Mouse (Mus musculus) embryonic facial prominence, embryonic 12.5 days (tissue): ENCODE measurements around the gene Ptgis. TPM values are rescaled to one million over a fixed set of nuclear protein-coding genes. Genes with fewer than 3 reads are reported as not detected.

Experiments
- ATAC-seq: fragments of 200-750 bp; cut with Nextera tagmentation; 2 replicates; pipeline ENCODE4 v1.8.0; 2017; ENCODE audit not compliant: insufficient number of reproducible peaks, insufficient read depth, low FRiP score, low TSS enrichment
- H3K27ac ChIP-seq: fragments of 300-500 bp; sonication (generic); 2 replicates; pipeline ENCODE4 v1.5.1; 2016; ENCODE audit warnings: mild to moderate bottlenecking
- H3K27me3 ChIP-seq: fragments of 300-500 bp; sonication (generic); 2 replicates; pipeline ENCODE4 v1.6.1; 2016; ENCODE audit warnings: mild to moderate bottlenecking, moderate library complexity
- H3K36me3 ChIP-seq: fragments of 300-500 bp; sonication (generic); 2 replicates; pipeline ENCODE4 v1.6.1; 2016; ENCODE audit warnings: mild to moderate bottlenecking
- H3K4me1 ChIP-seq: fragments of 300-500 bp; sonication (generic); 2 replicates; pipeline ENCODE4 v1.6.1; 2016
- H3K4me2 ChIP-seq: fragments of 300-500 bp; sonication (generic); replicated peaks from 2 replicates; pipeline ENCODE4 v1.6.1; 2016; ENCODE audit warnings: mild to moderate bottlenecking, moderate library complexity
- H3K4me3 ChIP-seq: fragments of 300-500 bp; sonication (generic); 2 replicates; pipeline ENCODE4 v1.5.1; 2016; ENCODE audit warnings: mild to moderate bottlenecking
- H3K9ac ChIP-seq: fragments of 300-500 bp; sonication (generic); 2 replicates; pipeline ENCODE4 v1.6.1; 2016; ENCODE audit warnings: mild to moderate bottlenecking, moderate library complexity
- H3K9me3 ChIP-seq: fragments of 300-500 bp; sonication (generic); 2 replicates; pipeline ENCODE4 v1.6.1; 2016; ENCODE audit warnings: mild to moderate bottlenecking, moderate library complexity
- WGBS: fragments of 180-500 bp; shearing (Covaris S2); methylation state at CpG from one replicate; pipeline ENCODE4 v1.1.7; 2016; 5-methylcytosine and 5-hydroxymethylcytosine counted together
- polyA plus RNA-seq: library from polyadenylated mRNA; unstranded; fragments of >200 nt; fragmentation: Nextera tagmentation; extraction: Ambion mirVana; gene quantifications from 2 replicates; pipeline ENCODE4 v1.2.1, GENCODE M21; 2016

Gene Ptgis
- polyA plus RNA-seq, 1 experiment from 2014 or later = 19.1 TPM

GRCm38 (mm10) chr2:167203505-167204166 is 36.8 kb downstream of the Ptgis start:
- ATAC-seq = no peak
- Histone ChIP-seq H3K4me2 (no peak overlapping the region), H3K9me3 (no peaks in the 10 kb centered on the region), H3K27ac (no peak overlapping the region), H3K36me3 (no peaks in the 10 kb centered on the region), H3K9ac (no peak overlapping the region), H3K4me1 (peaks cover 13% of the 10 kb centered on the region), H3K4me3 (no peak overlapping the region), H3K27me3 (no peaks in the 10 kb centered on the region)
- 76% methylated on average over 7 of the region's 7 CpGs for WGBS

- Histone ChIP-seq H3K27me3 (no peaks in the 10 kb centered on the region), H3K4me1 (peaks cover 15% of the 10 kb centered on the region), H3K4me2 (no peak overlapping the region), H3K4me3 (no peak overlapping the region), H3K27ac (no peak overlapping the region), H3K9ac (no peak overlapping the region), H3K36me3 (no peaks in the 10 kb centered on the region), H3K9me3 (no peaks in the 10 kb centered on the region)
- WGBS = 38% methylated on average over 16 of the region's 16 CpGs
- ATAC-seq = no peak
These were observed 38.7 kb downstream of the Ptgis start for GRCm38 (mm10) chr2:167201463-167202291.

GRCm38 (mm10) chr2:167198660-167199427 is 41.6 kb downstream of the Ptgis start:
- Histone ChIP-seq H3K9ac (no peak overlapping the region), H3K36me3 (no peaks in the 10 kb centered on the region), H3K4me2 (0 out of 2 replicates have a peak overlapping the region, but pooled peaks have one; percentile 11), H3K27me3 (no peaks in the 10 kb centered on the region), H3K9me3 (no peaks in the 10 kb centered on the region), H3K4me3 (no peak overlapping the region), H3K4me1 (peaks cover 15% of the 10 kb centered on the region), H3K27ac (no peak overlapping the region)
- WGBS = 47% methylated on average over 13 of the region's 13 CpGs
- peak; percentile 25; the same call in 1 of the 2 replicates for ATAC-seq

GRCm38 (mm10) chr2:167193361-167193760 is 47.0 kb downstream of the Ptgis start:
- no peaks in the 10 kb centered on the region for H3K9me3 ChIP-seq
- ATAC-seq = no peak
- no peak overlapping the region for H3K4me3 ChIP-seq
- H3K27ac ChIP-seq = no peak overlapping the region
- H3K4me1 ChIP-seq = peaks cover 18% of the 10 kb centered on the region
- H3K27me3 ChIP-seq = peaks cover 32% of the 10 kb centered on the region
- H3K36me3 ChIP-seq = no peaks in the 10 kb centered on the region
- no peak overlapping the region for H3K4me2 ChIP-seq
- no peak overlapping the region for H3K9ac ChIP-seq
- 77% methylated on average over 3 of the region's 3 CpGs for WGBS

GRCm38 (mm10) chr2:167190076-167190399 is 50.4 kb downstream of the Ptgis start, which contains the start of gene Kcnb1:
Kcnb1 (minus strand) TSS chr2:167190155.
- peak within 1 kb of the TSS; percentile 57 for H3K9ac ChIP-seq
- no peaks in the 10 kb centered on the region for H3K9me3 ChIP-seq
- WGBS = under 1% methylated on average over 41 of the region's 41 CpGs
- peaks cover 61% of the 10 kb centered on the region for H3K27me3 ChIP-seq
- no peak within 1 kb of the TSS for H3K27ac ChIP-seq
- H3K36me3 ChIP-seq = no peaks in the 10 kb centered on the region
- H3K4me2 ChIP-seq = peak within 1 kb of the TSS; percentile 87
- ATAC-seq = peak; percentile 54
- H3K4me1 ChIP-seq = peaks cover 26% of the 10 kb centered on the region
- peak within 1 kb of the TSS; percentile 53 for H3K4me3 ChIP-seq

- H3K9ac ChIP-seq = peak overlapping the region; percentile 57
- ATAC-seq = peak; percentile 36; the same call in 1 of the 2 replicates
- H3K27ac ChIP-seq = no peak overlapping the region
- WGBS = under 1% methylated on average over 51 of the region's 91 CpGs
- H3K9me3 ChIP-seq = no peaks in the 10 kb centered on the region
- H3K4me3 ChIP-seq = peak overlapping the region; percentile 53
- peak overlapping the region; percentile 87 for H3K4me2 ChIP-seq
- peaks cover 26% of the 10 kb centered on the region for H3K4me1 ChIP-seq
- H3K36me3 ChIP-seq = no peaks in the 10 kb centered on the region
- peaks cover 61% of the 10 kb centered on the region for H3K27me3 ChIP-seq
These were observed 50.9 kb downstream of the Ptgis start for GRCm38 (mm10) chr2:167189291-167190075.

- H3K9ac ChIP-seq = peak overlapping the region; percentile 24; the same call in 1 of the 2 replicates
- 16% methylated on average over 76 of the region's 83 CpGs for WGBS
- peaks cover 26% of the 10 kb centered on the region for H3K4me1 ChIP-seq
- peak overlapping the region; percentile 53 for H3K4me3 ChIP-seq
- no peak overlapping the region for H3K27ac ChIP-seq
- H3K36me3 ChIP-seq = no peaks in the 10 kb centered on the region
- peak overlapping the region; percentile 87 for H3K4me2 ChIP-seq
- ATAC-seq = peak; percentile 24
- H3K9me3 ChIP-seq = no peaks in the 10 kb centered on the region
- peaks cover 61% of the 10 kb centered on the region for H3K27me3 ChIP-seq
These were observed 51.8 kb downstream of the Ptgis start for GRCm38 (mm10) chr2:167188315-167189207.

GRCm38 (mm10) chr2:167187119-167187518 is 53.3 kb downstream of the Ptgis start:
- Histone ChIP-seq H3K27ac (no peak overlapping the region), H3K4me3 (no peak overlapping the region), H3K36me3 (no peaks in the 10 kb centered on the region), H3K4me2 (no peak overlapping the region), H3K4me1 (peaks cover 26% of the 10 kb centered on the region), H3K9ac (no peak overlapping the region), H3K9me3 (no peaks in the 10 kb centered on the region), H3K27me3 (peaks cover 61% of the 10 kb centered on the region)
- ATAC-seq = no peak
- 71% methylated on average over 5 of the region's 5 CpGs for WGBS

GRCm38 (mm10) chr2:167186544-167186943 is 53.9 kb downstream of the Ptgis start:
- H3K36me3 ChIP-seq = no peaks in the 10 kb centered on the region
- no peak overlapping the region for H3K27ac ChIP-seq
- H3K27me3 ChIP-seq = peaks cover 58% of the 10 kb centered on the region
- no peak overlapping the region for H3K4me3 ChIP-seq
- no peak overlapping the region for H3K9ac ChIP-seq
- H3K9me3 ChIP-seq = no peaks in the 10 kb centered on the region
- no peak overlapping the region for H3K4me2 ChIP-seq
- 40% methylated on average over 10 of the region's 10 CpGs for WGBS
- peaks cover 26% of the 10 kb centered on the region for H3K4me1 ChIP-seq
- no peak for ATAC-seq

- Histone ChIP-seq H3K36me3 (no peaks in the 10 kb centered on the region), H3K9ac (no peak overlapping the region), H3K4me1 (peaks cover 26% of the 10 kb centered on the region), H3K4me3 (no peak overlapping the region), H3K27ac (no peak overlapping the region), H3K9me3 (no peaks in the 10 kb centered on the region), H3K27me3 (peaks cover 53% of the 10 kb centered on the region), H3K4me2 (no peak overlapping the region)
- WGBS = 46% methylated on average over 13 of the region's 13 CpGs
- ATAC-seq = no peak
These were observed 54.4 kb downstream of the Ptgis start for GRCm38 (mm10) chr2:167186003-167186402.
